Mouse (Mus musculus): ENCODE data around the gene Trappc2l. TPM values are rescaled to one million over a fixed set of nuclear protein-coding genes. Genes with fewer than 3 reads are reported as not detected.

Gene Trappc2l
- polyA plus RNA-seq, 1 experiment from 2014 or later = 101 TPM

- H3K4me1 ChIP-seq (replicated peaks) = peaks cover 97% of the 10 kb centered on the region
- no peak overlapping the region for H3K27ac ChIP-seq (replicated peaks)
- H3K36me3 ChIP-seq = no peaks in the 10 kb centered on the region; the same call in 1 of the 2 replicates
- WGBS = 47% methylated on average over 5 of the region's 5 CpGs
- no peaks in the 10 kb centered on the region for H3K9me3 ChIP-seq
- ATAC-seq (ENCODE audit: low read depth) = no peak
- no peak overlapping the region for H3K4me3 ChIP-seq
- no peaks in the 10 kb centered on the region for H3K27me3 ChIP-seq
- H3K9ac ChIP-seq = no peak overlapping the region
- no peak overlapping the region for H3K4me2 ChIP-seq
These were observed 52.2 kb downstream of the Trappc2l start for GRCm38 (mm10) chr8:122663670-122664069.

GRCm38 (mm10) chr8:122665221-122665620 is 53.8 kb downstream of the Trappc2l start:
- H3K36me3 ChIP-seq = no peaks in the 10 kb centered on the region; the same call in 1 of the 2 replicates
- H3K4me1 ChIP-seq (replicated peaks) = peaks cover 95% of the 10 kb centered on the region
- 37% methylated on average over 8 of the region's 8 CpGs for WGBS
- ATAC-seq (ENCODE audit: low read depth) = peak; percentile 66
- H3K27me3 ChIP-seq = no peaks in the 10 kb centered on the region
- H3K9ac ChIP-seq = peak overlapping the region; percentile 38; the same call in 1 of the 2 replicates
- no peak overlapping the region for H3K4me3 ChIP-seq
- no peaks in the 10 kb centered on the region for H3K9me3 ChIP-seq
- peak overlapping the region; percentile 79 for H3K27ac ChIP-seq (replicated peaks)
- H3K4me2 ChIP-seq = peak overlapping the region; percentile 37

GRCm38 (mm10) chr8:122665667-122666316 is 54.4 kb downstream of the Trappc2l start:
- no peaks in the 10 kb centered on the region for H3K27me3 ChIP-seq
- peak; percentile 60 for ATAC-seq (ENCODE audit: low read depth)
- no peaks in the 10 kb centered on the region; the same call in 1 of the 2 replicates for H3K36me3 ChIP-seq
- H3K4me2 ChIP-seq = peak overlapping the region; percentile 37
- 0 out of 2 replicates have a peak overlapping the region, but pooled peaks have one; percentile 10 for H3K4me3 ChIP-seq
- 53% methylated on average over 14 of the region's 14 CpGs for WGBS
- peak overlapping the region; percentile 79 for H3K27ac ChIP-seq (replicated peaks)
- peaks cover 96% of the 10 kb centered on the region for H3K4me1 ChIP-seq (replicated peaks)
- H3K9me3 ChIP-seq = no peaks in the 10 kb centered on the region
- peak overlapping the region; percentile 47 for H3K9ac ChIP-seq

Small RNA genes within 50 kb of the gene (microRNA-seq; reads per million reads assigned to microRNA genes)
- not detected for gene Mir6396

Other genes with a start within 250 kb of the Trappc2l start
- 37.0 and 43.6 TPM in 2 replicates for gene Zc3h18, start 235.0 kb upstream of the Trappc2l start, polyA plus RNA-seq (2015; fragmentation: Nextera tagmentation; extraction: Ambion mirVana)
- gene Il17c, start 189.6 kb upstream of the Trappc2l start, polyA plus RNA-seq (2015; fragmentation: Nextera tagmentation; extraction: Ambion mirVana) = not detected in 2 replicates
- 46.6 and 51.4 TPM in 2 replicates for gene Cyba, start 178.7 kb upstream of the Trappc2l start, polyA plus RNA-seq (2015; fragmentation: Nextera tagmentation; extraction: Ambion mirVana)
- 46.6 and 53.8 TPM in 2 replicates for gene Mvd, start 168.2 kb upstream of the Trappc2l start, polyA plus RNA-seq (2015; fragmentation: Nextera tagmentation; extraction: Ambion mirVana)
- gene Snai3, start 150.9 kb upstream of the Trappc2l start, polyA plus RNA-seq (2015; fragmentation: Nextera tagmentation; extraction: Ambion mirVana) = 0.15 TPM in 1 of 2 replicates, not detected in the other
- gene Rnf166, start 135.6 kb upstream of the Trappc2l start, polyA plus RNA-seq (2015; fragmentation: Nextera tagmentation; extraction: Ambion mirVana) = 36.8 and 39.1 TPM in 2 replicates
- gene Ctu2, start 135.5 kb upstream of the Trappc2l start, polyA plus RNA-seq (2015; fragmentation: Nextera tagmentation; extraction: Ambion mirVana) = 57.4 and 63.7 TPM in 2 replicates
- 3.2 and 6.2 TPM in 2 replicates for gene Piezo1, start 60.3 kb upstream of the Trappc2l start, polyA plus RNA-seq (2015; fragmentation: Nextera tagmentation; extraction: Ambion mirVana)
- 7.3 and 9.2 TPM in 2 replicates for gene Cdt1, start 43.6 kb upstream of the Trappc2l start, polyA plus RNA-seq (2015; fragmentation: Nextera tagmentation; extraction: Ambion mirVana)
- gene Aprt, start 34.7 kb upstream of the Trappc2l start, polyA plus RNA-seq (2015; fragmentation: Nextera tagmentation; extraction: Ambion mirVana) = 133 and 161 TPM in 2 replicates
- 5.5 and 6.5 TPM in 2 replicates for gene Galns, start 177 bp upstream of the Trappc2l start, polyA plus RNA-seq (2015; fragmentation: Nextera tagmentation; extraction: Ambion mirVana)
- gene Pabpn1l, start 11.1 kb downstream of the Trappc2l start, polyA plus RNA-seq (2015; fragmentation: Nextera tagmentation; extraction: Ambion mirVana) = not detected in 2 replicates
- 21.2 and 22.2 TPM in 2 replicates for gene Cbfa2t3, start 87.5 kb downstream of the Trappc2l start, polyA plus RNA-seq (2015; fragmentation: Nextera tagmentation; extraction: Ambion mirVana)
- gene Acsf3, start 163.8 kb downstream of the Trappc2l start, polyA plus RNA-seq (2015; fragmentation: Nextera tagmentation; extraction: Ambion mirVana) = 15.6 and 17.1 TPM in 2 replicates
- gene Cdh15, start 236.3 kb downstream of the Trappc2l start, polyA plus RNA-seq (2015; fragmentation: Nextera tagmentation; extraction: Ambion mirVana) = 2.7 and 3.5 TPM in 2 replicates

All from neural tube, embryonic 13.5 days (tissue).